Mouse (Mus musculus) hindbrain, embryonic 12.5 days (tissue): Measurements from ENCODE around the gene Tmed1. TPM values are rescaled to one million over a fixed set of nuclear protein-coding genes. Genes with fewer than 3 reads are reported as not detected.
A peak's percentile ranks its signal among the peaks of the same experiment; 100 is the strongest.

Source experiments
- ATAC-seq: fragments of 200-750 bp; cut with Nextera tagmentation; 2 replicates; pipeline ENCODE4 v1.8.0; 2017; ENCODE audit warnings: moderate TSS enrichment; ENCODE audit not compliant: low FRiP score
- H3K27ac ChIP-seq: fragments of 300-500 bp; sonication (generic); 2 replicates; pipeline ENCODE4 v1.5.1; 2016; ENCODE audit warnings: mild to moderate bottlenecking
- H3K27me3 ChIP-seq: fragments of 300-500 bp; sonication (generic); 2 replicates; pipeline ENCODE4 v1.6.1; 2016; ENCODE audit warnings: mild to moderate bottlenecking
- H3K36me3 ChIP-seq: fragments of 300-500 bp; sonication (generic); 2 replicates; pipeline ENCODE4 v1.6.1; 2016; ENCODE audit warnings: mild to moderate bottlenecking
- H3K4me1 ChIP-seq: fragments of 300-500 bp; sonication (generic); 2 replicates; pipeline ENCODE4 v1.6.1; 2016
- H3K4me2 ChIP-seq: fragments of 300-500 bp; sonication (generic); replicated peaks from 2 replicates; pipeline ENCODE4 v1.6.1; 2016; ENCODE audit warnings: mild to moderate bottlenecking
- H3K4me3 ChIP-seq: fragments of 300-500 bp; sonication (generic); 2 replicates; pipeline ENCODE4 v1.5.1; 2016; ENCODE audit warnings: mild to moderate bottlenecking
- H3K9ac ChIP-seq: fragments of 300-500 bp; sonication (generic); 2 replicates; pipeline ENCODE4 v1.6.1; 2016; ENCODE audit warnings: mild to moderate bottlenecking, moderate library complexity
- H3K9me3 ChIP-seq: fragments of 300-500 bp; sonication (generic); replicated peaks from 2 replicates; pipeline ENCODE4 v1.6.1; 2016; ENCODE audit warnings: mild to moderate bottlenecking
- WGBS: fragments of 180-500 bp; shearing (Covaris S2); methylation state at CpG from one replicate; pipeline ENCODE4 v1.1.7; 2016; 5-methylcytosine and 5-hydroxymethylcytosine counted together
- polyA plus RNA-seq: library from polyadenylated mRNA; unstranded; fragments of >200 nt; fragmentation: Nextera tagmentation; extraction: Ambion mirVana; gene quantifications from 2 replicates; pipeline ENCODE4 v1.2.1, GENCODE M21; 2016

The Tmed1 gene
- polyA plus RNA-seq, result 80.4 and 81.9 TPM in 2 replicates

DNA sequence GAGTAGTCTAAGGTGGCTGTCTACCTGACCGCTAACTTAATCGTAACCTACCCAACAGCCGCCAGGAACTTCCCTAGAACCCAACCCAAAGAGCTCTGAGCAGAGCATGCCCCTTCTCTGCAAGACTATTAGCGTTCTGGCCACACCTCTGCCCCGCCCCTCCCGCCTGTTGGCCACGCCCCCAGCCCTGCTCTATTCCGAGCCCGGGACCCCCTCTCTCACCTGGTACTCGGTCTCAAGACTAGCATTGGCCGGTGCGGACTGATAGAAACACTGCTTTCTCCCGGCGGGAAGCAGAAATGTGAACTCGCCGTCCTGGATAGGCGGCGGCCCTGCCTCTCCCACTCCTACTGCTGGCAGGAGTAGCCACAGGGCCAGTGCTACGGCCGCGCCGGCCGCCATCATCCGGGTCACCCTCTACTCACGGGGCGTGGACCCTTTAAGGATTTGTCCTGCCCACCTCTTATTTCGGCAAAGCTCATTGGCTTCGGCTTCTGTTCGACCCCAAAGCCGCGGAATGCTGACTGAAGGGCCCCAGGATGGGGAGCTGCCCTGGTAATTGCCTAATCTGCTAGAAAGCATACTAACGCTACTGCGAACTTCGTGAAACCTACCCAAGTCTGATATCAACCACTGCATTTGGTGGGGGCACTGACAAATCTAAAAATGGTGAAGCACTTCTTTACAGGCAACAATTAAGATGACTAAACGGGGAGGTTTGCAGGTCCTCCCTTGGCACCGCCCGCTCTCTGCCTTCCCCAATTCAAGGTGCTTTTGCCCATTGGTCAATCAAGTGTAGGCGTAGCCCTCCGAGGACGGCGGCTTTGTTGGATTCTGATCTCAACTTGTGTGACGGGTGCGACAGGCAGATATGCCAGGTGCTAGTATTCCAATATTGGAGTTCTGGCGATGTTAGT lies at the start of gene Tmed1:
Gene Tmed1 (minus strand): TSS at position 481 of the 917 bp plus-strand sequence.
- Histone ChIP-seq H3K27me3 (no peaks in the 10 kb centered on the region), H3K4me3 (peak within 1 kb of the TSS; percentile 56)
- WGBS, result under 1% methylated on average over 44 of the region's 44 CpGs

DNA sequence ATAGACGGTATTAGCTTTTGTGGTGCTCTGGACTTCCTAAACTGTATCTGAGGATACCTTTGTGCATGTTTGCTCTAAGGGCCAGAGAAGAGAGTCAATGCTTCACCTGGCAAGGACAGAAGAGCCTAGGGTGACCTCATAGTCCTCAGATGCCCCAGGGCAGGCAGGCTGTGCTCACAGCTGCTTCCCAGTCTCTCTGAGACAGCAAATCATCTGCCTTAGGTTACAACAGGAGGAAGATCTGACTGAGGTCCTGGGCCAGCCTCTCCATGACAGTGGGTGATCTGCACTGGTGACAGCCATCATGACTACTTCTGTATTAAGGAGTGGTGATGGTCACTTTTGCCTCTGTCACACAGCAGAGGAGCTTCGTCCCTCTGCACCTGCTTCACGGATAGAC lies 49.1 kb upstream of the Tmed1 start:
- WGBS, result 95% methylated on average over 3 of the region's 3 CpGs

More for the DNA sequence above, at the start of gene Tmed1:
- peak within 1 kb of the TSS; percentile 61 for H3K9ac ChIP-seq
- H3K27ac ChIP-seq, result peak within 1 kb of the TSS; percentile 85
- H3K4me1 ChIP-seq, result peaks cover 13% of the 10 kb centered on the region
- no peaks in the 10 kb centered on the region for H3K9me3 ChIP-seq
- H3K36me3 ChIP-seq, result peaks cover 31% of the 10 kb centered on the region
- peak; percentile 97 for ATAC-seq
- H3K4me2 ChIP-seq, result peak within 1 kb of the TSS; percentile 76

DNA sequence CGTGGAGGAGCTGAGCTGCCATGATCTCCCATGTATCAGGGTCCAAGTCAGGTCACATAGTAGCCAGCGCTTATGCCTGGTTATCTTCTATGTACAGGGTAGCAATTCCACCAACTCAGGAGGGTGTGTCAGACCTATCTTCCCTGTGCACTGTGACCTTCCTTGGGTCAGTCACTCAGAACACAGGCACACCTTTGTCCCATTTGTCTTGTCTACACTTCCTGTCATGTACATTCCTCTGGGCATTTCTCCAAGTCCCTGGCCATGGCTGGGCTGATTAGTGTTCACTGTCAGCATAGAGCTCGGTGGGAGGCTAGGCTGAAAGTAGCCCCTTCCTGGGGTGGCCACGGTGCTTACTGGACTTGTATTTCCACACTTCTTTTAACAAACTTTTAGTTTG lies 48.3 kb upstream of the Tmed1 start:
- H3K27ac ChIP-seq, result no peak overlapping the region
- H3K36me3 ChIP-seq, result peaks cover 27% of the 10 kb centered on the region
- H3K4me2 ChIP-seq, result no peak overlapping the region
- H3K27me3 ChIP-seq, result no peaks in the 10 kb centered on the region
- WGBS, result 88% methylated on average over 4 of the region's 4 CpGs
- H3K9me3 ChIP-seq, result no peaks in the 10 kb centered on the region
- H3K4me3 ChIP-seq, result no peak overlapping the region
- peaks cover 7% of the 10 kb centered on the region; the same call in 1 of the 2 replicates for H3K4me1 ChIP-seq
- ATAC-seq, result no peak
- no peak overlapping the region for H3K9ac ChIP-seq

More for the DNA sequence above, 49.1 kb upstream of the Tmed1 start:
- Histone ChIP-seq H3K4me3 (no peak overlapping the region), H3K9me3 (no peaks in the 10 kb centered on the region), H3K27ac (no peak overlapping the region), H3K9ac (no peak overlapping the region), H3K4me2 (no peak overlapping the region), H3K27me3 (no peaks in the 10 kb centered on the region), H3K4me1 (peaks cover 7% of the 10 kb centered on the region; the same call in 1 of the 2 replicates), H3K36me3 (peaks cover 25% of the 10 kb centered on the region)
- no peak for ATAC-seq

DNA sequence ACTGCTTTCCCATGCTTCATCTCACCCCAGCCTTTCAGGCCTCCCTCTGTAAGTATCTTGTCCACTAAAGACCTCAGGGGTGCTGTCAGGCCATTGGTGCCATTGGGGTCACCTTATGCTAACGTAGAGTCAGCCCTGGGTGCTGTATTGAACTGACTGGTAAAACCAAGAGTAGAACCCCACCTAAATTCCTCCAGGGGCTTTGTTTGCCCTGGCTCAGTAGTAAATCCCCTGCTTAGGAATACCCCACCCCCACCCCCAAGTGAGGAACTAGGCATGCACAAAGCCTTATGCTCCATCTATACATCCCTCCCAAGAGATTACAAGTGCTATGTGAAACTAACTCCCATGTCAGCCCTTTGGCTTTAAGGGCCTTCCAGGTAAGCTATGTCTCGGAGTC lies 47.5 kb upstream of the Tmed1 start:
- no peak overlapping the region for H3K9ac ChIP-seq
- no peak overlapping the region for H3K4me2 ChIP-seq
- H3K36me3 ChIP-seq, result peaks cover 27% of the 10 kb centered on the region
- no peak overlapping the region for H3K4me3 ChIP-seq
- H3K4me1 ChIP-seq, result peaks cover 7% of the 10 kb centered on the region; the same call in 1 of the 2 replicates
- H3K27me3 ChIP-seq, result no peaks in the 10 kb centered on the region
- 96% methylated on average over 2 of the region's 2 CpGs for WGBS
- no peak overlapping the region for H3K27ac ChIP-seq
- no peaks in the 10 kb centered on the region for H3K9me3 ChIP-seq
- no peak for ATAC-seq

DNA sequence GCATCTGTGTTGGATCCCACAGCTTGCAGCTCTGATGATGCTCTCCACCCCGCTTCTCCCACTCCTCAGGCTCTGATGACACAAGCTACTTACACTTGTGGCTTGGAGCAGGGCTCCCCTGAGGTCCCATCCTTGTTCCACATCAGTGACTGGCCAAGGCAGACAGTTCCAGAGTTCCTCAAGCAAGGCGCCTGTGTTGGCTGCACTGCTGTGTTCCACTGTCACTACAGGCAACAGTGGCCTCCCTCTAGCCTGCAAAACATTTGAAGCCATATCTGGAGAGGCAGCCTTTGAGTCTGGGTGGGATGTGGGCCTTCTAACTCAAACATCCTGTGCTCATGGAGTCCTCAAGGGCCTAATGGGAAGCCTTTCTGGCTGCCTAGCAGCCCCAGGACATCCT lies 46.9 kb upstream of the Tmed1 start:
- Histone ChIP-seq H3K4me3 (no peak overlapping the region), H3K36me3 (peaks cover 27% of the 10 kb centered on the region), H3K9ac (no peak overlapping the region), H3K27me3 (no peaks in the 10 kb centered on the region), H3K4me1 (peaks cover 7% of the 10 kb centered on the region; the same call in 1 of the 2 replicates), H3K9me3 (no peaks in the 10 kb centered on the region), H3K4me2 (no peak overlapping the region), H3K27ac (no peak overlapping the region)
- ATAC-seq, result no peak
- 93% methylated on average over 2 of the region's 2 CpGs for WGBS

DNA sequence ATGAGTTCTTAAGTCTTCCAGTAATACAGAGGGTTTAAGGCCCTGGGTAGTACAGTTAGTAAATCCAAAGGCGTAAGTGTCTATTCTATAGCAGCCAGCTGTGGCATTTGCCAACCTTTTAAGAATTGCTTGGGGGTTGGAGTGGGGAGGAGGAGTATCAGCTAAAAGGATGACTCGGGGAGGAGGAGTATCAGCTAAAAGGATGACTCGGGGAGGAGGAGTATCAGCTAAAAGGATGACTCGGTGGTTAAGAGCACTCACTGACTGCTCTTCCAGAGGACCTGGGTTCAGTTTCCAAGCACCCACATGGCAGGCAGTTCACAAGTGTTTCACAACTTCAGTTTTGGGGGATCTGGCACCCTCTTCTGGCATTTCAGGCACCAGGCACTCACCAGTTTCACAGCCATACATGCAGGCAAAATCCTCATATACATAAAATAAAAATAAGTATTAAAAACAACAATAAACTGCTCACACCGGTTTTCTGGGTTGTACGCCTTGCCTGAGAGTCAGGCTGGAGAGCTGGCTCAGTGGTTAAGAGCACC lies 45.2 kb upstream of the Tmed1 start:
- Histone ChIP-seq H3K27me3 (no peaks in the 10 kb centered on the region), H3K9me3 (no peaks in the 10 kb centered on the region), H3K4me2 (no peak overlapping the region), H3K4me1 (peaks cover 7% of the 10 kb centered on the region; the same call in 1 of the 2 replicates), H3K4me3 (no peak overlapping the region), H3K36me3 (peaks cover 30% of the 10 kb centered on the region), H3K27ac (no peak overlapping the region), H3K9ac (no peak overlapping the region)
- WGBS, result 85% methylated on average over 6 of the region's 6 CpGs
- no peak for ATAC-seq

DNA sequence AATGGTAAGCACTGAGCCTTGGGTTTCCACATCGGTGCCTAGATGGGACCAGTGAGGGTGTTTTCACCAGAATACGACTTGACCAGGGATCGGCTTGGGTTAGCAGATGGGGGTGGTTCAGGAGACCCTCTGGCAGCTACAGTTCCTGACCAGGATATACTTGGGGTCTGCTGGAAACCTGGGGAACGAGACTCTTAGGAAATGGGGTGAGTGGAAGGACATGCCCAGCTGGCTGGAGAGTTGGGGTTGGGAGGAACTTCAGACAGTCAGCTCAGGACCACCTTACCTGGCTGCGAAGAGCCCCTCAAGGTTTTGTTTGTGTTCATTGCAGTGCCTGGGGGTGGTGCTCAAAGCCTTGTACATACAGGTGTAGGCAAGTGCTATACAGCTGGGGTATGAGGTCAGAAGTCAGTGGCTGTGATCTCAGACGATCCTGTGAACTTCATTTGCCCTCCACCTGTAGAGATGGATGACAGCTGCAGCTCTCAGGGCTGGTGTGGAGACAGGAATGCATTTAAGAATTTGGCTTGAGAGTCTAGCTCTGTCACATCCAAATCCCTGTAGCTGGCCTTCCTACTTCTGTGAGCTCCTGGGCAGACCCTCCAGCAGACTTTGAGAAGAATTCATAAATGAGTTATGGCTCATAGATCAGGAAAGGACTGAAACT lies 43.7 kb upstream of the Tmed1 start:
- ATAC-seq, result no peak
- Histone ChIP-seq H3K9me3 (no peaks in the 10 kb centered on the region), H3K4me2 (no peak overlapping the region), H3K27me3 (no peaks in the 10 kb centered on the region), H3K9ac (no peak overlapping the region), H3K27ac (no peak overlapping the region), H3K36me3 (peaks cover 31% of the 10 kb centered on the region), H3K4me3 (no peak overlapping the region), H3K4me1 (peaks cover 13% of the 10 kb centered on the region)
- 91% methylated on average over 6 of the region's 6 CpGs for WGBS

DNA sequence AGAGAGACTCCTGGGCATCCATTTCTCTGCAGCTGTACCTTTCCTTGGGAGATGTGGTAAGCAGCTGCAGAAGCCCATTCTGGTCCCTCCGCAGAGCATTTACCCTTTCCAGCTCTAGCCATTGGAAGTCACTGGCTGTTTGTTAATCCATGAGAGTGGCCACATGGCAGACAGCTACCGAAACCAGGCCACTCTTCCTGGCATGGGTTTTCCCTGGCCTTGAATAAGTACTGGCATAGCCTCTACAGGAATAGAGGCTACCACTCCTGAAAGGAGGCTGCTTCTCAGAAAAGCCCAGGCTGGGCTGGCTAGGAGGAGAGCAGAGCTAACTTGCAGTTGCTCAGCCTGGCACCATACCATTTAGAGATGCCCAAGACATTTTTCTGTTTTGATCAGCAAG lies 41.0 kb upstream of the Tmed1 start:
- H3K27me3 ChIP-seq, result no peaks in the 10 kb centered on the region
- H3K4me2 ChIP-seq, result no peak overlapping the region
- H3K4me3 ChIP-seq, result no peak overlapping the region
- peaks cover 16% of the 10 kb centered on the region for H3K4me1 ChIP-seq
- ATAC-seq, result no peak
- H3K27ac ChIP-seq, result no peak overlapping the region
- no peak overlapping the region for H3K9ac ChIP-seq
- no peaks in the 10 kb centered on the region for H3K9me3 ChIP-seq
- peaks cover 24% of the 10 kb centered on the region for H3K36me3 ChIP-seq
- 96% methylated on average over 2 of the region's 2 CpGs for WGBS

DNA sequence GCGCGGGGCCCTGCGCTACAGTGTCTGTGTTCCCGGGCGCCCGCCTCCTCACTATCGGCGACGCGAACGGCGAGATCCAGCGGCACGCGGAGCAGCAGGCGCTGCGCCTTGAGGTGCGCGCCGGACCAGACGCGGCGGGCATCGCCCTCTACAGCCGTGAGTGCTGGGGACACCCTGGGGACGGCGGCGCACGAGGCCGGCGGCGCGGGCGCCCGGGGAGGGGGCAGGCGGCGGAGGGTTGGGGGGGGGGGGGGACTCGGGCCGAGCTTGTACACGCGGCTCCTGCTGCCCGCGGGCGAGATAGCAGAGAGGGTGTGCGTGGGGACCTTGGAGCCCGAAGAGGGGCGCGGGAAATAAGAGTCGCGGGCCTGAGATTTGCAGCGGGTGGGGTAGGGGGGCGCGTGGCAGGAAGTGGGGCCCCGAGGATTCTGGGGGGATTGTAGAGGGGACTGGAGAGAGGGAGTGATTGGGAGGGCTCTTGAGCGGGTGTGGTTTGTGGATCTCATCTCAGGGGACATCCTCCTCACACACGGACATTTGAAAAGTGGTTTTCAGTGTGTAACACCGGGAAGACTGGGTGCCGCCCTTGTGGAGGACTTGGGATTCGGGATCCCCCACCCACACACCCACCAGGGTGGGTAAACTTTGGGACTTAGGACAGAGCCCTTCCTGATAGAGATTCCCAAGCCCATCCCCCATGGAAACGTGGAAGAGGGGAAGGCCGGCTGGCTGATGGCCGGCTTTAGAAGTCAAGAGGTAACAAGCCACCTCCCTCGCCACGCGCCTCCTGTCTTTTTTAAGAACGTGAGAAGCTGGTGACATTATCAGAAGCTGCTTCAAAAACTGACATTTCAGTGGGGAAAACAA lies 37.3 kb upstream of the Tmed1 start:
- ATAC-seq, result peak; percentile 37
- peaks cover 27% of the 10 kb centered on the region for H3K4me1 ChIP-seq
- peak overlapping the region; percentile 99 for H3K27ac ChIP-seq
- peak overlapping the region; percentile 98 for H3K9ac ChIP-seq
- WGBS, result under 1% methylated on average over 52 of the region's 66 CpGs
- 0 out of 2 replicates have a peak, but pooled peaks cover 13% of the 10 kb centered on the region for H3K36me3 ChIP-seq
- no peaks in the 10 kb centered on the region for H3K9me3 ChIP-seq
- no peaks in the 10 kb centered on the region for H3K27me3 ChIP-seq
- peak overlapping the region; percentile 83 for H3K4me3 ChIP-seq
- peak overlapping the region; percentile 83 for H3K4me2 ChIP-seq

DNA sequence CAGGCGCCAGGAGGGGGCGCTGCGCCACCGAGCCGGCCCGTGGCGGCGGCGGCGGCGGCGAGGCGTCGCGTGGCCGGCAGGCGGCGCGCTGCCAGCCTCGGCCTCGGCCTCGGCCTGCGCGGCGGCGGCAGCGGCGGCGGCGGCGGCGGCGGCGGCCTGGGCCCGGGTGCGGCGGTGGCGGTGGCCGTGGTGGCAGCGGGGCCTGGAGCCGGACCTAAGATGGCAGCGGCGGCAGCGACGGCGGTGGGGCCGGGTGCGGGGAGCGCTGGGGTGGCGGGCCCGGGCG lies 36.7 kb upstream of the Tmed1 start, which contains the start of gene Carm1:
Gene Carm1 (plus strand): TSS at position 106 of the 286 bp plus-strand sequence.
- peak; percentile 49 for ATAC-seq
- H3K9ac ChIP-seq, result peak within 1 kb of the TSS; percentile 98
- H3K4me1 ChIP-seq, result peaks cover 27% of the 10 kb centered on the region
- 0% methylated on average over 2 of the region's 52 CpGs for WGBS
- H3K4me2 ChIP-seq, result peak within 1 kb of the TSS; percentile 83
- 0 out of 2 replicates have a peak, but pooled peaks cover 13% of the 10 kb centered on the region for H3K36me3 ChIP-seq
- no peaks in the 10 kb centered on the region for H3K9me3 ChIP-seq
- no peaks in the 10 kb centered on the region for H3K27me3 ChIP-seq
- peak within 1 kb of the TSS; percentile 83 for H3K4me3 ChIP-seq
- H3K27ac ChIP-seq, result peak within 1 kb of the TSS; percentile 99

DNA sequence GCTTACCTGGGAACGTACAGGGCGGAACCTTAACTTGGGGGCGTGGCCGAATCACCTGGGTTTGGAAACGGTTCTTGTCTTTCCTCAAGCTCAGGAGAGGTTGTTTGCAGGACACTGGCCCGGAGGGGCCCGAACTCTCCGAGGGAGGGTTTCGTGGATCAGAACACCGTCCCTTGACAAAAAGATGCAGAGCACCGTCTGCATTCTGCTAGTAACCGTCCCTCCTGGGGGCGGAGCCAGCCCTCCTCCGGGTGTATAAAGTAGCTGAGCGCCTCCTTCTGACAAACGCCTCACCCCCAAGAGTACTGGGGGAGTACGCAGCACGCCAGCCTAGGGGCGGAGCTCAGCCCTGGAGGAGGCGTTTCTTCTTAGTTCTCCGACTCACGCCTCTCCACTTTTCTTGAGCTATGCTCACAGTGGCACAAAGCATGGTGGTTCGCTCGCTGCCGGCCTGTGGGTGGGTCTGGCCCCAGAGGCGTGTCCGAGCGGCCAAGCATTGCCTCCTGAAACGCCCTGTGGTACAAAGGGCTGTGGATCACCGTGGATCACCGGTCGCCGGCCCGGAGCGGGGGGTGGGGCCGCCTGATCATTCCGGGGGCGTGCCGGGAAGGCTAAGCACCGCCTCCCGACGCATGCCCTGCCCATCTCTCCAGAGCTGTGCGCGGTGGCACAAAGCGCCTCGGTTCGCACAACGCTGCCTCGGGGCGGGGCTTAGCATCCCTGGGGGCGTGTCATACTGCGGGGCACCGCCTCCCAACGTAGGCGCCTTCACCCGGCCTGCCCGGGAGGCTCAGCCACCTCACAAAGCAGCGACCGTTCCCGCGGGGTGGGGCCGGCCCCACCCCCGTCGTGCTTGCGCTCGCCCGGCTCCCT lies 36.1 kb upstream of the Tmed1 start:
- Histone ChIP-seq H3K9ac (peak overlapping the region; percentile 59), H3K9me3 (no peaks in the 10 kb centered on the region), H3K27me3 (no peaks in the 10 kb centered on the region), H3K4me3 (peak overlapping the region; percentile 83), H3K4me1 (peaks cover 27% of the 10 kb centered on the region), H3K36me3 (0 out of 2 replicates have a peak, but pooled peaks cover 10% of the 10 kb centered on the region), H3K4me2 (peak overlapping the region; percentile 60), H3K27ac (peak overlapping the region; percentile 99)
- under 1% methylated on average over 67 of the region's 67 CpGs for WGBS
- peak; percentile 95 for ATAC-seq
